Mouse (Mus musculus) left cerebral cortex, postnatal 25 days (tissue): ENCODE measurements around the gene Vmn2r48. TPM values are rescaled to one million over a fixed set of nuclear protein-coding genes. Genes with fewer than 3 reads are reported as not detected.
"Not testable (repeated sequence)": the region's sequence is repeated elsewhere in the genome, so short reads cannot be mapped to it uniquely, and the experiment has no call there.

Source experiments
- DNase-seq, 2 experiments: peaks; one replicate each; pipeline ENCODE4 v3.0.0; 2022; ENCODE audit warnings: low spot score in 2 of 2, mixed read lengths in 1 of 2
- intact Hi-C: fragments of 180-260 bp; cut with DNase I; formaldehyde crosslinking; loops from one replicate; pipeline ENCODE4 v1.15.1; 2025
- total RNA-seq, 2 experiments: library from RNA; stranded (reverse); gene quantifications; 2 replicates each; pipeline ENCODE4 v1.2.3; 2021

Gene Vmn2r48
- total RNA-seq: not detected

DNA sequence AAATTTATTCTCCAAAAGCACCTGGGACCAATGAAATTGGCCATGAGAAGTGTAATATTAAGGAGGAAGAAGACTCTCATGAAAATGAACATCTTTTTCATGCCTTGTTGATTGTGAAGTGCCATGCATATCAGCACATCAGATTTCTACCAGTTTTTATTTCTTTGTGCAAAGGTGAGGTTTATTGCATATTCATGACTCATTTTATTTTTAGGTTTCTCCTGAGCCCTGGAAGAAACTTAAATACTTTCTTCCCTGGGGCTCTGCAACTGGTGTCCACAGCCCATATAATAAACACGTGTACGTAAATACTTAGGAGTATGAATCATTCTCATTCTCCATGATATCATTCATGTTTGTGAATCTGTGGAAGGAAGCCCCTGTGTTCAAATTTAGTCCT lies at the start of gene Vmn2r48:
Gene Vmn2r48, minus strand, starts transcription at position 101 of the 400 bp plus-strand sequence.
- intact Hi-C loops, DNase-seq: not testable (repeated sequence)

DNA sequence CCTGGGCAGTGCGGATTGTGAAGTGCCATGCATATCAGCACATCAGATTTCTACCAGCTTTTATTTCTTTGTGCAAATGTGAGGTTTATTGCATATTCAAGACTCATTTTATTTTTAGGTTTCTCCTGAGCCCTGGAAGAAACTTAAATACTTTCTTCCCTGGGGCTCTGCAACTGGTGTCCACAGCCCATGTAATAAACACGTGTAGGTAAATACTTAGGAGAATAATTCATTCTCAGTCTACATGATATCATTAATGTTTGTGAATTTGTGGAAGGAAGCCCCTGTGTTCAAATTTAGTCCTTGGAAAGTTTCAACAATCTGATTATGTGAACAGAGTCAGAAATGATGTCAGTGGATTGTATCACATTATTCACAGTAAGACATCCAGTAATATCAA lies 38.8 kb upstream of the Vmn2r48 start, which contains the start of gene Vmn2r49:
Gene Vmn2r49, minus strand, starts transcription at position 101 of the 400 bp plus-strand sequence.
- DNase-seq, intact Hi-C loops: not testable (repeated sequence)

Other genes with a start within 250 kb of the Vmn2r48 start
- gene Vmn2r46, start 183.0 kb downstream of the Vmn2r48 start, total RNA-seq: not detected
- gene Vmn2r47, start 112.3 kb downstream of the Vmn2r48 start, total RNA-seq: not detected
- gene Vmn2r49, start 38.7 kb upstream of the Vmn2r48 start, total RNA-seq: not detected
- not detected for gene Vmn2r50, start 99.7 kb upstream of the Vmn2r48 start, total RNA-seq
- gene Vmn2r51, start 152.2 kb upstream of the Vmn2r48 start, total RNA-seq: not detected
- gene Vmn2r52, start 223.0 kb upstream of the Vmn2r48 start, total RNA-seq: not detected